Mouse (Mus musculus) CD4-positive, CD25-positive, alpha-beta regulatory T cell, adult 4 months (primary cell): ENCODE results near the gene Tecpr2. TPM values are rescaled to one million over a fixed set of nuclear protein-coding genes. Genes with fewer than 3 reads are reported as not detected.

Source experiments
- ATAC-seq: one replicate; pipeline ENCODE4 v1.8.0; 2017
- polyA plus RNA-seq, 2 experiments: library from polyadenylated mRNA; unstranded; fragments of 100-300 nt; shearing (Covaris generic); gene quantifications; one replicate each; pipeline ENCODE4 v1.2.1; 2017

Tecpr2 gene
- polyA plus RNA-seq, 2 experiments from 2014 or later: 1.3 to 1.6 TPM

DNA sequence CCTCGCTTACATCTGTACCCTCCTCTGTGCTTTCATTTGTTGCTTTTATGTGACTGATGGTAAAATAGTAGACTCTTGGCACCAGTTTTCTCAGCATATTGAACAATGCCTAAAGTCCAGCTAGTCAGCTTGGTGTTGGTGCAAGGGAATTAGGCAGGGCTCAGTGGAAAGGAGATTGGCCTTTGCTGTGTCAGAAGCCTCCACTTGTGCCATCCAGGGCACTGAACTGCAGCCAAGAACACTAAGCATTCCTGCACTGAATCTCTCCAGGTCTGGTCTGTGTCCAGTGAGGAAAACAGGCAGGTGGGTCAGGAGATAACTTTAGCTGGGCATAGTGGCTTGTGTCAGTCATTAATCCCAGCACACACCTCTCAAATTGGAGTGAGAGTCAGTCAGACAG lies 60.3 kb downstream of the Tecpr2 start:
- no peak for ATAC-seq

DNA sequence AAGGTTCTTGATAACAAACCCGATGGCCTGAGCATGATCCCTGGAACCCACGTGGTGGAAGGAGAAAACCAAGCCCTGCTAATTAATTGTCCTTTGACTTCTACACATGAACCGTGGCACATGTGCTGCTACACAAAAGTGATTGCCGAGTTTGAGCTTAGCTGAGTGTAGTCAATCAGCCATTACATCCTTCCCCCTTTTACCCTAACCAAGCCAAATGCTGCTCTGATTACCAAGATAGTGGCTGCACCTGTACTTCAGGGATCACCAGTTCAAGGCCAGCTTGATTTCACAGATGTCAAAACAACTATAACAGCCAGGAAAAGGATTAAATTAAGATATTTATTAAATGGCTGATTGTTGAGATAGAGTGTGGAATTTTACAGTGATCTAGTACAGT lies 61.1 kb downstream of the Tecpr2 start:
- no peak for ATAC-seq

DNA sequence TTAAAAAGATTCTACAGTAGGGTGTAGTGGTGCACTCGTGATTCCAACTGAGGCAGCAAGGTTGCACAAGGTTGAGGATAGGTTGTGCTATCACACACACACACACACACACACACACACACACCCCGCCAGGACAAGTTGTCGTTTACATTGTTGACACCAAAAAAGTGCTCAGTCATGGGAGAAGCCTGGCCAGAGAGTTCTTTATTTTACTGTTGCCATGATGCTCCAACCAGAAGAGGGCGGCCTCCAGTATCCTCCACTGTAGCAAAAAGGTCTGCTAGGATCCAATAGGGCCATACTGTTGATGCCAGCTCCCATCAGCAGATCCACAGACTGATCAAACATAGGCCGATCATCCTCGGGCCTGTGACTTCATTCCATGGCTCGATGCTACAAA lies 62.2 kb downstream of the Tecpr2 start:
- no peak for ATAC-seq

DNA sequence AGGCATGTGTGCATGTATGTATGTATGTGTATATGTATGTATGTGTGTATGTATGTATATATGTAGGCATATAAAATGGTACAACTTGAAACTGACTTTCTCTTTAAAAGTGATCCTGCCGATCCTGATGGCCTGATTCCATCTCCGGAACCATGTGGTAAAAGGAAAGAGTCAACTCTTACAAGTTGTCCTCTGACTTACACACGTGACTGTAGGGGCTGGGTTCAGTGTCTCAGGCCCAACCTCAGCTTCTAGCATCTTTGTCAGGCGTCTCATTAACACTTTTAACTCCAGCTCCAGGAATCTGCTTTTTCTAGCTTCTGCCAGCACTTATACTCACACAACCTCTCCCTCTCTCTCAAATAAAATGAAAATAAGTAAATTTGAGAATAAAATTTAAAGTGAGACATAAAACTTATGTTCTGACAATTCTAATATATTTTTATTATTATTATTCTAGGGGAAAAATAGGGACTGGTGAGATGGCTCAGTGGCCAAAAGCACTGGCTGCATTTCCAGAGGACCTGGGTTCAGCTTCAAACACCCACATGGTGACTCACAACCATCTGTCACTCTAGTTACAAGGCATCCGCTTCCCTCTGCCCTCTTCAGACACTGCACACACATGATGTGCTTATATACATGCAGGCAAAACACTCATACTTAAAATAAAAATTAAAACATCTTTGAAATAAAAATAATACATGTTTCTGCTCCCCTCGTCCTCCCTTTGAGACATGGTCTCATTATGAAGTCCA lies 63.7 kb downstream of the Tecpr2 start:
- ATAC-seq: no peak

DNA sequence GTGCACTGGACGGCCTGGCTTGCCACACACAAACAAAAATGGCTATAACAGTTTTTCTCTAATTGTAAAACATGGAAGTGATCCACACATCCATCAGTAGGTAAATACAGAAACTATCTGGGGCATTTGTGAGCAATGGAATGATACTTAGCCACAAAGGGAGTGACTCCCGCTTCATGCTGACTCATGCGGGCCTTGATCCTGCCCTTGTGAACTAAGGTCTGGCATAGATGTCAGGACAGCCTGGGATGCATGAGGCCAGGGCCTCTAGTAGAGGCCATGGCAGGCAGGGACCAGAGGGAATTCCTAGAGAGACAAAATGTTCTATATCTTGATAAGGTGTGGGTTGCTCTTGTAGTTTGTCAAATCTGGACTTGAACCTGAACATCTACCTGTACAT lies 64.4 kb downstream of the Tecpr2 start:
- ATAC-seq: no peak

DNA sequence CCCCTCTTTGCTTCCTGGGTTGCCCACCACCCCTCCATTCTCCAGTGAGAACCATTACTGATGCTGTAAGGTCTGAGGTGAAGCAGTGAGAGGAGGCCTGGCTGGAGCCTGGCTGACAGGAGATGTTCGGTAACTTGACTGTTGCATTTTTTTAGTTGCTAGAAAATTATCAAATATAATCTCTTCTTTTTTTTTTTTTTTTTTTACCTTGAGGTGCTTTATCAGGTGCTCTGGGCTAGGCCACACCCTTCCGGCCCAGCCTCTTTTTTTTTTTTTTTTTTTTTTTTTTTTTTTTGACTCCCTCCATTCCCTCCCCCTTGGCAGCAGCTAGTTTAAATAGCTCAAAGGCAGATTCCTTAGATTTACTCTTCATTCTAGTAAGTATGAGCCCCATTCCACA lies 64.8 kb downstream of the Tecpr2 start:
- no peak for ATAC-seq

DNA sequence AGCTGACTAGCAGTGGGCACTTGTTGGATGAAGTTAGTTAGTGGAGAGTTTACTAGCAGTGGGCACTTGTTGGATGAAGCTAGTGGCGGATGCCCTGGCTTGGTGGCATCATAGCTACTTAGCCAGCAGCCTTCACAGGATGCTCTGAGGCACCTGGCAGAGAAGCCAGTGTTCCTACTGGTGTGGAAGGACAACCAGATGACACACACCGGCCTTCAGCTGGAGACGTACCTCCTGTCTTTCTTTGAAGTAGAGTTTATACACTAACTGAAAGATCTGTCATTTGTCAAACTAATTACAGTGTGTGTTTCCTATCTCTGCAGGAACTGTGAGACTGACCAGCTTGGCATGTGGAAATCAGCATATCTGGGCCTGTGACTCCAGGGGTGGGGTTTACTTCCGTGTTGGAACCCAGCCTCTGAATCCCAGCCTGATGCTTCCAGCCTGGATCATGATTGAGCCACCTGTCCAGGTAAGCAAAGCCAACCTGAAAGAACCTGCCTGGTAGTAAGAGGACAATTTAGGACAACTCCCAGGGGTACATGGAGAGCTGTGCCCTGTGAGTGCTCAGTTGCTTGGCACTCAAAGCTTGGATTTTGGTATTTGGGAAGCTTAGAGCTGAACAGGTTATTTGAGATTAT lies 65.4 kb downstream of the Tecpr2 start:
- no peak for ATAC-seq

DNA sequence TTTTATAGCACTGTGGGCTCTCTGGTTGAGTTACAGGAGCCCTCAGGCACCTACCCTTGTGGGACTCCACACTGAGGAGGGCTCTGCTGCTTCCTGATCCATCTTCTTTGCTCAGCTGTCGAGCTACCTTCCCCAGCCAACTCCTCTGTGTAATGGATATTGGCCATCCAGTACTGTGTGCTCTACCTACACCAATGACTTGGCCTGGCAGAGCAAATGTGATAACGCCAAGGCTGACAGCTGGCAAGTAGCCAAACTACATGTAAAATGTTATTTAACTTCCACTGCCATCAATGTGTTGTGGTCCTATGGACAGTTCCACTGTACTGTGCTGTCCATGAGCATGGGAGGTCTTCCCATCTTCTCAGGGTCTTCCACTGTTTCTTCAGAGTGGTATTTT lies 72.9 kb downstream of the Tecpr2 start:
- ATAC-seq: no peak

DNA sequence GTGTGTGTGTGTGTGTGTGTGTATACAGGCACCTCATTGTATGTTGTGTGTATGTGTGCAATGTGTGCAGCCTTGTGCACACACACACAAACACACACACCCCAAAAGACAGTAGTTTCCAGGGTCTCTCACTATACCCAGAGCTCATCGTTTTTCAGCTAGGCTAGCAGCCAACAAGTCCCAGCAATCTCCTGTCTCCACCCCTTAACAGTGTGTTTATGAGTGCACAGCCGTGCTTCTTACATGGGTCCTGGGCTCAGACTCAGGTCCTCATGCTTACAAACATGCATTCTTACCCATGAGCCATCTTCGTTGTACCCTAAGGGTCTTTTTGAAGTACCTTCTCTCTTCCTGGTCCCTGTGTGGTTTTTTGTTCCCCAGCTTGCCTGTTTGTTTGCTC lies 76.4 kb downstream of the Tecpr2 start:
- ATAC-seq: no peak

DNA sequence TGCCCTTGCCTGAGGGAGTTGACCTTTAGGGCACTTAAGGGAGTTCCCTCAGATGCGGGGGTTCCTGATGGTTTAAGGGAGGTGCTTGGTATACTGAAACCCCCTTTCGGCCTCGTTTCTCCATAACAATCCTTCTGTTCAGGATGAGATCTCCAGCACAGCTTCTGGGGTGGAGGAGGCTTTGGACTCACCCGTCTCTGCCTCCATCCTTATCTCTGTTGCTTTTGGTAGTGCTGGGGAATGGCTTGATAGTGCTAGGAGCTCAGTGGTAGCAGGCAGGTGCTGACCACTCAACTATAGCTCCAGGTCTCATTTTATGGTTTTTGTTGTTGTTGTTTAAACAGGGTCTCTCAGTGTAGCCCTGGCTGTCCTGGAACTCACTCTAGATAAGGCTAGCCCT lies 77.0 kb downstream of the Tecpr2 start:
- no peak for ATAC-seq

DNA sequence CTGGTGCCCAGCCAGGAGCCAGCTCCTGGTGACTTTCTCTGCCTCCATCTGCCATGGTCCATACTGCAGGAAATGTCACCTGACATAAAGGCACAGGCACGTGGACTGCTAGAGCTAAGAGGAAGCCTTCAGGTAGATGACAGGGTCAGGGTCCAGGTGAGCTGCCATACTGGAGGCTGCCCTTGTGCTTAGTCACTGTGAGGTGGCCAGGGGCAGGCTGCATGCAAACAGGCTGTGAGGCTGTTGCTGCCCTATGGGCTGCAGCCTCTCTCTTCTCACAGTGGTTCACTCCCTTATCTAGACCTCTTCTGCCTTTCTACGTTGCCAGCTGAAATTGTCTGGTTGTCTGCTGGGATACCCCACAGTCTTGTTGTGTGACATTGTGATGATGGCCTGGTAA lies 78.1 kb downstream of the Tecpr2 start:
- ATAC-seq: no peak

DNA sequence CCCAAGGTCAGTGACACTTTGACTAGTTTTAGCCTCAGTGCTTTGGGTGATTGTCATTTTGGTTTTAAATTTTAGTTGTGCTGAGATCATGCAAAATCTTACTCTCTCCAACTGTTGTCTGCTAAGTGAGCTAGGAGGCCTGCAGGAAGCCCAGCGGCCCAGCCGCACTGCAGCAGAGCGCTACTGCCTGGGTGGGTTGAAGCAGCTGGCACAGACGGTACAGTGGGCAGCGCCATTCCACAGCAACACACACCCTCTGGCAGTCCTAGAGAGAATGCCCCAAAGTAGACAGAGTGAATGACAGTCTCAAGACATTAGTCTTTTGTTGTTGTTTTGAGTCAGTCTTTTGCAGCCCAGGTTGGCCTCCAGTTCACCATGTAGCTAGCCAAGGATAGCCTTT lies 81.3 kb downstream of the Tecpr2 start:
- ATAC-seq: no peak

DNA sequence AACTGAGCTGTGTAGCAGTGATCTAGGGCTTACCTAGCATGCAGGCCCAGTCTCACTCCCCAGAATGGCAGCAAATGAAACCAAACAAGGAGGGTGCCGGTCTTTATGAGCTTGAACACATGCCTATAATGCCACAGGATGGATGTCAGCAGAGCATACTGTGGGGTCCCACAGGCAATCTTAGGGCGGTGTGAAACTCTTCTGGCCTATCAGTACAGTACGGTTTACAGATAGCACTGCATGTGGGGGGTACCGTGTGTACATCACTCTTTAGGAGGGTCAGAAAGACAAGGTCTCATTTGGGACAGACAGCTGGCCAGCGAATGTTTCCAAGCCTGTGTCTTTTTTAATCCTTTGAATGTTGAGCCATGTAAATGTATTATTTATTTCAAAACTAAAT lies 82.9 kb downstream of the Tecpr2 start:
- ATAC-seq: no peak

DNA sequence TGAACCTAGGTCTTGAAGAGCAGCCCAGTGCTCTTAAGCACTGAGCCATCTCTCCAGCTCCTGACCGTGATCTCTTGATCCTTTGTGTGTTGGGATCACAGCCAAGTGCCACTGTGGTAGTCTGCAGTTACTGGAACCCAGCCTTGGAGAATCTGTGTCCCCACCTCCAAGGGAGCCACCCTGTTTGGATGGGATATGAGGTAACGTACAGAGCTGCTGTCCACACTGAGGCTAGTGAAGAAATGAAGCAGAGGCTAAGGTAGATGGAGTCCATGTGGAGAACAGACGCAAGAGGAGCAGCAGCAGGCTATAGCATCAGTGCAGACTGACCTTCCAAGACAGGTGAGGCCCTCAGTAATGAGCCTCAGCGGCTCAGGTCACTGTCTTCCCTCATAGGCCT lies 84.8 kb downstream of the Tecpr2 start:
- ATAC-seq: no peak

DNA sequence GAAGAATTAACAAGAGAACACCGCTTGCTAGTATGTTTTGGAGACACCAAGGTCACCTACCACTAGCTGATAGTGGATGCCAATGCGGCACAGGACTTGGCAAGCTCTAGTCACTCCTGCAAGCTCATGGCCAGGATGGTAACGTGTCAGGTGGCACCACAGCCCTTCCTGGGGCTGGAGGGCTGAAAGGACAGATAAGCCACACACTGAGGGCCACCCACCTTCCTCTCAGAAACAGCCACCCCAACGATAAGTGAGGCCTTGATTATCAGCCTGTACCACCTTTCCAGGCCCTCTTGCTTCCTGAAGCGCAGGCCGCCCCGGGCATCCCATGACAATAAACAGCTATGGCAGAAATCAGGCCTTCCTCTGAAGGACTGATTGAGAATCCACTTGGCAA lies 85.2 kb downstream of the Tecpr2 start:
- no peak for ATAC-seq

DNA sequence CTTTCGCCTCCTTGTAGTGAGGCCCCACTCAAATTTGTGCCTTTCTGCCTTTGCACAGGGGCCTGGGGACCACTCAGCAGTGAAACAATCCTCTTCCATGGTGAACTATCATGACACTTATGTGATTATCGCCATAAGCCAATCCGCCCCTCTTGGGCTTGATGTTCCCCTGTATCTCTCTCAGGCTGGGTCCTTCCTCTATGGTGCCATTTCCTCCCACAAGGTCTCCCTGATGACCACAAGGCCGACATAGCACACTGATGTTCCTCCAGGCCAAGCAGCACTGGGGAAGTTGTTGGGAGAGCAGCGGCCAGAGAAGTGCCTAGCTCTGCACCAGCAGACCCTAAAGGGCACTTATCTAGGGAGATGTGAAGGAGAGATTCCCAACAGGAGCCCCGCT lies 85.7 kb downstream of the Tecpr2 start:
- ATAC-seq: no peak

DNA sequence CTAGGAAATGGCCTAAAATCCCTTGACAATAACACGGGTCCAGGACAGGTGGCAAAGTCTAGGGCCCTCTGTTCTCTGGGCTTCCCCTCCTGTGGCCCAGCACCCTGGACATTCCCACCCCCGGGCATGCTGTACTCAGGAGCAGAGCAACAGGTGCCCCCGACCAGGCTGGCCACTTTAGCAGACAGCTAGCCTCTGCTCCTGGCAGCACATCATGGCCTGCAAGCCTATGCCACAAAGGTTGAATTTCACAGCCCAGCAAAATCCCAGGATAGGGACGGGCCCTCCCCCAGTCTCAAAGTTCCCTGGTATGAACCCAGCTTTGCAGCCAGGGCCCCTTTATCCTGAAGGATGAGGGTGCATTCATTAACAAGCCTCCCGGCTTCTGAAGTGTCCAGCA lies 86.3 kb downstream of the Tecpr2 start:
- no peak for ATAC-seq

DNA sequence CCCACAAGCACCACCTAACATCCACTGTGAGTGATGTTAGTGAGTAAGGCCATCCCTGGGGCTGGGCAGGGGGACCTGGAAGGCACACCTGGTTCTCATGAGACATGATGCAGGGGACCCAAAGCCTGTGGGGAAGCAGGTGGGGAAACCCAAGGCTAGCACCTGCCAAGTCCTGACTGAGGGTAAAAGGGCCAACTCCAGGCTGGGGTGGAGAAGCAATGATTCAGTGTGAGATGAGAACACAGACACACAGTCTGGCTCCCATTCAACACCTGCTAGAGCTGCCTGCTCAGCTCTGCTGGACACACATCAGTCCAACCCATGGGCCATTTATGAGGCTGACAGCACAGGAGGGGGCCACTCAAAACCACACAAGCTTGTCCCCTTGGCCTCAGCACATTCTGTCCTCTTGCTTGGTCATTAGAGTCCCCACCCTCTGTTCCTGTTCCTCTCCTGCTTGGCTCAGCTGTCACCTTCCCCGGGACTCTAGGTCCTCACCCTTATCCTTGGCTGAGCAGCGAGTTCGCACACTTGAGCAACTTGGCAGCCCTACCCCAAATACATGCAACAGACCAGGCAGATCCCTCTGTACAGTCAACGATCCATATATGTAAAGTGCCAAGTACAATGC lies 86.9 kb downstream of the Tecpr2 start:
- ATAC-seq: no peak

DNA sequence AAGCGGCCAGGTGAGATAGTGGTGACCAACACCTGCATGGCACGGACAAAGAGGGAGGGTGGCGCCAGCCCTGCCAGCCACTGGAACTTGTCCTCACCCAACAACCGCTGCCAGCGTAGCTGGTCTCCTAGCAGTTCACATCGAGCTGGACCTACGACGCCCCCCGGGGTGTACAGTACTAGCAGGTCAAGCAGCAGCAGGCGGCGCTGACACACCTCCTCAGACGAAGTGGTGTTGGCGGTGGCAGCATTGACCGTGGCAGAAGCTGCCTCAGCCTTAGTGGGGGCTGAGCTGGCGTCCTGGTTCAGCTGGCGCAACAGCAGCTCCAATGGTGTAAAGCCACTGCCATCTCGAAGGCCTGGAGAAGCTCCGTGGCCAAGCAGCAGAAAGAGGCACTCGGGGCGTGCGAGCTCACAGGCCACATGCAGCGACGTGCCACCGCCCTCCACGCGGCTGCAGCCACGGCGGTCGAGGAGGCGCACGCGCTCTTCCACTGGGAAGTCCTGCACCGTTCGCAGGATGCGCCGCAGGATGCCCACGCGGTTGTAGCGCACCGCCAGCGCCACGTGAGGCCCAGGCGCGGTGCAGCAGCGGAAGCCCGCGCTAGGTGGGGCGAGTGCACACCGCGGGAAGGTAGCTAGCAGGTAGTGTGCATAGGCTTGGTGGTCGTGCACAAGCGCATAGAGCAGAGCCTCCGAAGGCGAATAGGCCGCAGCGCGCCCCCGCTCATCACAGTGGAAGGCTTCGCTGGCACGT lies 87.7 kb downstream of the Tecpr2 start:
- ATAC-seq: no peak

DNA sequence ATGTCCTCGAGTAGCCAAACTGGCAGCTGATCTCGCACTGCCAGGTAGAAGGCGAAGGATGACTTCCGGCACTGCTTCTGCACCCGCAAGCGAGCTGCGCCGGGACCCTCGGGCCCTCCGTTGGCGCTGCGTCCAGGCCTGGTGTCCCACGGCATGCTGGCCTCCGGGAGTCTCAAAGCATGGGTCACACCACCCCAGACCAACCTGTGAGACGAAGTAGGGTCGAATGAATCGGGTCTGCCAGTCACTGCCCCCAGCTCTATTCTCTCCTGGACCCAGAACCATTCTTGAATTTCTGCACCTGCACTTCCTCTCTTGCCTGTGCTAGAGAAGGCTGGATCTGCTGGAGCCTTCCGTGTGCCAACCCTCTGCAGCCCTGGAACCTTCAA lies 88.3 kb downstream of the Tecpr2 start:
- no peak for ATAC-seq

DNA sequence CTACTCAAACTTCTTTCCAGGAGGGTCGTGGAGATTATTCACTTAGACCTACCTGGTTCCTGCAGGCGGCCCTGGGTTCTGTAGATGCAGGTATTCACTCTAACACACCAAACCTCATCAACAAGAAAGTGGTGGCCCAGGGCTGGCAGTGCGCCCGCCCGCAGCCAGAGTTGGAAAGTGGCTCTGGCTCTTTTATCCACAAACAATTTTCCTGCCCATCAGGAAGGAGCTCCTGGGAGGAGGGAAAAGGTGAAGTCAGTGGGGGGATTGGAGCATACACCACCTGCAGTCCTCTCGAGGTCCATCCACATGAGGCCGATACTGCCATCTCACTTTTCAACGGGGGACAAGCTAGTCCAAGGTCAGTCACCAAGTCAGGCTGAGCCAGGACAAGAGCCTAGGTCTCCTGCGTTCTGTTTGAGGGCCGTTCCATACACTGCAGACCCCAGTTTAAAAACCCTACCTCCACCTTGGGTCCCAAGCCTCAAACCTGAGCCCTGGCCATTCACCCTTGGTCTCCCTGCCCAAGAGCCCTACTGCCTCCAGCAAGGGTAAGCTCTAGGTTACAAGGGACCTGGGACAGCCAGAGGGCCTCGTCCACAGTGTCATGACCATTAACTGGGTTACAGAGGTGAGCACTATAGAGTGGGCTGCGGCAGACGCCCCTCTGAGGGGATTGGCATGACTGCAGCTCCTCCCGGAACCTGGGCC lies 89.0 kb downstream of the Tecpr2 start:
- ATAC-seq: no peak

DNA sequence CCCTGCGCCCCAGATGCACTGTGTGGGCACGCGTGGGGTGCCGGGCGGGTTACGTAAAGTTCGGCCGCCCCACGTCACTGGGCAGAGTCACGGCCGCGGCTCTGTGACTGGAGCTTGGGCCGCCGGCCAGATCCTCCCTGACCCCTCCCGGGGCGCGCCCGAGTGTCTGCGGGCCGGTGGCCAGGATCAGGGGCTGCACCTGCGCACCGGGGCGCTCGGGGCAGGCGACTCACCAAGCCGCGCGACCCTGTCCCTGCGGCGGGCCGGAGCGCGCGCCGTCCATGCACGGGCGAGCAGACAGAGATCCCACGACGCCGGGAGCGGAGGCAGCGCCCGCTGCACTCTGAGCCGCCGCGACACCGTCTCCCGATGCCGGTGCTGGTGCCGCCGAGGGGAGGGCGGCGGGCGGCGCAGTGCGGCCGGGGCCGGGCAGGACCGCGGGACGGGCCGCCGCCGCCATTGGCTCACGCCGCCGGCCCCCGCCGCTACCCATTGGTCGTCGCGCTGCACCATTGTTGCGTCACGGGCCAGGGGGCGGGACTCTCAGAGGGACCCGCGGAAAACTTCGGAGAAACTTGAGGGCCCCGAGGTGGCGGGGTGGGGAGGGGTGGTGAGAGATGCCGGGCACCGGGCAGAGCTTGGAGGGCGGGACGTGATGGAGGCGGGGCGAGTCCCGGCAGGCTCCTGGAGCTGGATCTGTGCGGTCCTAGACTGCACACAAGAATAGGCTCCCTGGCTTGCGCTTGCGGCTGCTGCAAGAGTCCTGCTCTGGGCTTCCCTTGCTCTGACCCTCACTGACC lies 89.7 kb downstream of the Tecpr2 start, which contains the start of gene Ankrd9:
Gene Ankrd9 (minus strand): TSS at position 434 of the 800 bp plus-strand sequence.
- ATAC-seq: peak; percentile 94
